Mouse (Mus musculus): ENCODE results near the gene D10Wsu102e. TPM values are rescaled to one million over a fixed set of nuclear protein-coding genes. Genes with fewer than 3 reads are reported as not detected.

Gene D10Wsu102e
- polyA plus RNA-seq, 1 experiment from 2014 or later, result 0.59 TPM

Other genes with a start within 250 kb of the D10Wsu102e start
- 0.77 and 1.0 TPM in 2 replicates for gene Slc41a2, start 22.3 kb upstream of the D10Wsu102e start, polyA plus RNA-seq (2016; fragmentation: Nextera tagmentation; extraction: Ambion mirVana)
- gene Aldh1l2, start 173.9 kb downstream of the D10Wsu102e start, polyA plus RNA-seq (2016; fragmentation: Nextera tagmentation; extraction: Ambion mirVana), result 13.3 and 14.8 TPM in 2 replicates
- gene Washc4, start 183.5 kb downstream of the D10Wsu102e start, polyA plus RNA-seq (2016; fragmentation: Nextera tagmentation; extraction: Ambion mirVana), result 30.1 and 34.9 TPM in 2 replicates

All from heart, embryonic 12.5 days (tissue).